Mouse (Mus musculus) ES-E14 (cell line): ENCODE data around the gene Clrn3. TPM values are rescaled to one million over a fixed set of nuclear protein-coding genes. Genes with fewer than 3 reads are reported as not detected.

Experiments used
- DNase-seq: peaks from one replicate; pipeline ENCODE4 v3.0.0-alpha.2; 2013; ENCODE audit warnings: low read depth, low spot score
- H3K27ac ChIP-seq: 2 replicates; pipeline ENCODE4 v1.5.1; 2012; ENCODE audit warnings: low read depth, mild to moderate bottlenecking, low read length, moderate library complexity, mixed read lengths; ENCODE audit not compliant: poor library complexity, insufficient read depth, severe bottlenecking
- H3K36me3 ChIP-seq: 2 replicates; pipeline ENCODE4 v1.6.1; 2012; ENCODE audit warnings: mild to moderate bottlenecking, low read length, moderate library complexity, mixed read lengths; ENCODE audit not compliant: control insufficient read depth, poor library complexity, insufficient read depth, severe bottlenecking
- H3K4me1 ChIP-seq, 2 experiments: fragments of 150-350 bp in 1 of 2; sonication (generic) in 1 of 2; 2 replicates each; pipeline ENCODE4 v1.6.1; 2012; ENCODE audit warnings: low read length in 2 of 2, mild to moderate bottlenecking in 1 of 2, mixed read lengths in 1 of 2; ENCODE audit not compliant: control insufficient read depth in 2 of 2, insufficient read depth in 2 of 2, poor library complexity in 1 of 2
- H3K4me3 ChIP-seq, 2 experiments: fragments of 150-350 bp in 1 of 2; sonication (generic) in 1 of 2; 2 replicates each; pipeline ENCODE4 v1.5.1; 2012; ENCODE audit warnings: low read length in 2 of 2, low read depth in 1 of 2, mild to moderate bottlenecking in 1 of 2, mixed read lengths in 1 of 2; ENCODE audit not compliant: insufficient read depth in 1 of 2, poor library complexity in 1 of 2, severe bottlenecking in 1 of 2
- H3K9ac ChIP-seq: 2 replicates; pipeline ENCODE4 v1.6.1; 2012; ENCODE audit warnings: low read depth, mild to moderate bottlenecking, low read length, mixed read lengths; ENCODE audit not compliant: poor library complexity, insufficient read depth, severe bottlenecking
- H3K9me3 ChIP-seq: fragments of 150-350 bp; sonication (generic); 2 replicates; pipeline ENCODE4 v1.6.1; 2012; ENCODE audit warnings: low read depth, mild to moderate bottlenecking, low read length; ENCODE audit not compliant: control insufficient read depth, insufficient read depth
- CHD2 ChIP-seq: IDR thresholded peaks from 2 replicates; pipeline ENCODE4 v1.6.1; 2014; ENCODE audit warnings: mild to moderate bottlenecking, low read depth, low read length, inconsistent platforms
- HCFC1 ChIP-seq: IDR thresholded peaks from 2 replicates; pipeline ENCODE4 v1.6.1; 2012; ENCODE audit warnings: low read length, inconsistent platforms, borderline replicate concordance; ENCODE audit not compliant: insufficient read depth
- MAFK ChIP-seq: IDR thresholded peaks from 2 replicates; pipeline ENCODE4 v1.6.1; 2014; ENCODE audit warnings: mild to moderate bottlenecking, low read depth, low read length, inconsistent platforms; ENCODE audit not compliant: insufficient read depth
- ZC3H11A ChIP-seq: IDR thresholded peaks from 2 replicates; pipeline ENCODE4 v1.6.1; 2012; ENCODE audit warnings: low read depth, mild to moderate bottlenecking, inconsistent platforms, low read length, borderline replicate concordance
- ZNF384 ChIP-seq: IDR thresholded peaks from 2 replicates; pipeline ENCODE4 v1.6.1; 2012; ENCODE audit warnings: low read depth, low read length, inconsistent platforms
- in situ Hi-C, 2 experiments: fragments of 600-800 bp; cut with MboI; formaldehyde crosslinking; loops; one replicate each; pipeline ENCODE4 v1.15.1; 2025; ENCODE audit warnings: low sequenced_read_pairs in 2 of 2, inconsistent platforms in 1 of 2; ENCODE audit not compliant: unreplicated experiment in 2 of 2
- total RNA-seq: library from RNA; depleted of rRNA; stranded (reverse); fragments of 300-350 nt; gene quantifications from 2 replicates; pipeline ENCODE4 v1.2.3, GENCODE M21; 2012

Clrn3 gene
- total RNA-seq, 1 experiment, result not detected

DNA sequence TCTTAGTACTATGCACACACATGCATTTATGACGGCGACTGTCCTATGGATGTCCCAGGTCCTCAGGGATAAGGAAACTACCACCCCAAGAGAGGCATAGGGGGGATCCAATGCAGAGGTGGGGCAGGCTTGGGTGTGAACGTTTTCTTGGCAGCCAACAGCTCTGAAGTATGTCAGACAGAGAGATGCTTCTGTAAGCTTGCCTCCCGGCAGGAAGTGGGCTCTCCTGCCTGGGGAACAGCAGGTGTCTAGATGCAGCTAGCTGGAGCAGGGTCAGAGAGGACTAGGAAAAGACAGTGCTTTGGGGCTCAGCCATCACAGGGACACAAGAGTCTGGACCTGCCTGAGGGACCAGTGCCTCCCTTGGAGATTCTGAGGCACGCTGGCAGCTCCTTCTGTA, 18.1 kb upstream of the Clrn3 start:
- no peaks in the 10 kb centered on the region for H3K9me3 ChIP-seq
- no peaks in the 10 kb centered on the region for H3K36me3 ChIP-seq
- no peak overlapping the region for H3K27ac ChIP-seq
- DNase-seq, result no peak
- no peak overlapping the region for H3K4me3 ChIP-seq
- no peaks in the 10 kb centered on the region for H3K4me1 ChIP-seq
- no peak overlapping the region for H3K9ac ChIP-seq
- in situ Hi-C loops, result no loop called here
- TF ChIP-seq ZC3H11A, result no peak
- no peak for TF ChIP-seq MAFK
- no peak for TF ChIP-seq HCFC1
- no peak for TF ChIP-seq CHD2
- no peak for TF ChIP-seq ZNF384

DNA sequence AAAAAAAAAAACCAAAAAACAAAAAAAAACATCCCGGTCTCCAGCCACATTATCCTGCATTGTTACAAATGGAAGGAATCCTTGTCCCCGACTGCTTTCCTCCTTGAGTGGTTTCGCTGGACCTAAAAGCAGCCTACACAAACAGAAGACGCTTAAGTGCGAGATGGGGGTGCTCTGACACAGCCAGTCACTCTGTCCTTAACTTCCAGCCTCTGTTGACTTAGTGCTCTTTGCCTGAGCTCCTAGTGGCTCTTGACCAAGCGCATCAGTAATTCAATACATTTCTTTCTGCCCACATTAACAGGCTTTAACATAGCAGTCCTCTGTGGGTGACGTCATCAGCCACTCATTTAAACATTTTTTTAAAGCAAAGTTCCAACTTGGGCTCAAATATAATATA, 17.5 kb upstream of the Clrn3 start:
- Histone ChIP-seq H3K9me3 (no peaks in the 10 kb centered on the region), H3K36me3 (no peaks in the 10 kb centered on the region), H3K4me3 (no peak overlapping the region), H3K9ac (no peak overlapping the region), H3K27ac (no peak overlapping the region), H3K4me1 (no peaks in the 10 kb centered on the region)
- DNase-seq, result no peak
- no peak for TF ChIP-seq CHD2
- TF ChIP-seq HCFC1, result no peak
- no peak for TF ChIP-seq ZC3H11A
- TF ChIP-seq ZNF384, result no peak
- in situ Hi-C loops, result no loop called here

DNA sequence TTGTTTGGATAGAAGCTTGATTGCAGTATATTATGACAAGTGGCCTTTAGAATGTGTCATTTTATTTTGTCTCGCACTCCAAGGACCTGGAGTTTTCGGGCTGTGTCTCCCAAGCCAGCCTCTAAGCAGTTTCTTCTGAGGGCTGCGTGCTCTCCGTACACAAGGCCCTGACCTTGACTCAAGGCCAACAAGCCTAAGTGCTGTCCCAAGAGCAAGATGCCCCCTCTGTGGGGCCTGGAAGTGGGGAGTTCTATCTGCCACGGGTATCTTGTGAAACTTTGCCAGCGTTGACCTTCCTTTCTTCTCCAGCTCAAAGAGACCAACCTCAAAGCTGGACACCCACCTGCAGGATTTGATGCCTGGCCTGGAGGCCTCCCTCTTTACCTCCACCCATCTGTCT, 15.9 kb upstream of the Clrn3 start:
- TF ChIP-seq MAFK (no peak), CHD2 (no peak), ZC3H11A (no peak), HCFC1 (no peak), ZNF384 (no peak)
- Histone ChIP-seq H3K4me3 (no peak overlapping the region), H3K9me3 (no peaks in the 10 kb centered on the region), H3K36me3 (no peaks in the 10 kb centered on the region), H3K9ac (no peak overlapping the region), H3K4me1 (no peaks in the 10 kb centered on the region), H3K27ac (no peak overlapping the region)
- no peak for DNase-seq
- in situ Hi-C loops, result no loop called here

DNA sequence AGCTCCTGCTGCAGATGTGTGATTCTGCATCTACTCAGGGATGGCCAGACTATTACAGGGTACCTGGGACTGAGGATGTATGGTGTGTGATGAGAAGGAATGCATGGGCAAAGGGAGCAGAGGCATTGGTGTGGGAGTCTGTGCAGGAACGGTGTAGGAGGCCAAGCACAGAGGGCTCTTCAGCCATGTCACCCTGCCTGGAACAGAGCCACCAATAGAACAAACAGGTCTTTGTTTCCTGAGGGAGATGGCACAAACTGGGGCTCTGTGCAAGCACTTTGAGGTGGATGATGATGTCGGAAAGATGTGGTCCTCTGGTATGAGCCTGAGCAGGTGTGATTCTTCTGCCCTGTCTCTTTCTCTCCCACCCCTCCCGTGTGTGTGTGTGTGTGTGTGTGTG, 14.6 kb upstream of the Clrn3 start:
- H3K9me3 ChIP-seq, result no peaks in the 10 kb centered on the region
- H3K4me3 ChIP-seq, result no peak overlapping the region
- H3K9ac ChIP-seq, result no peak overlapping the region
- in situ Hi-C loops, result no loop called here
- no peaks in the 10 kb centered on the region for H3K4me1 ChIP-seq
- H3K36me3 ChIP-seq, result no peaks in the 10 kb centered on the region
- no peak for DNase-seq
- H3K27ac ChIP-seq, result no peak overlapping the region
- TF ChIP-seq CHD2, result no peak
- no peak for TF ChIP-seq ZC3H11A
- no peak for TF ChIP-seq ZNF384

DNA sequence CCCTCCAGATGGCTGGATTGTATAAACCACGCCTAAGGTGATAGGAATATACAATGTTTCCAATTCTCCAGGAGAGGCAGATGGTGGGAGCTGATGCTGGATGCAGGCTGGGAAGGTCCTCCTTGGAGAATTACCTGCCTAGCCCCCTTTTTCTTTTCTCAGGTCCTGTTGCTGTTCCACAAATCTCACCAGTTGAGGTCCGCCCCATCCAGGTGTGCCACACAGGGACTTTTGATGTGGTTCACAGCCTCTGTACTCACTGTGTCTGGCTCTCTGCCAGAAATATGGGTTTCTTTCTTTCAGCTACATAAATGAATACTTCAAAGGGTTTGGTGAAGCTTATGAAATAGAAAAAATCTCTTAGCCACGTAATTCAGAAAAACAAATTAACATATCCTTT, 13.8 kb upstream of the Clrn3 start:
- no peak for DNase-seq
- no peak overlapping the region for H3K27ac ChIP-seq
- H3K4me1 ChIP-seq, result no peaks in the 10 kb centered on the region
- TF ChIP-seq ZC3H11A (no peak), CHD2 (no peak), HCFC1 (no peak), ZNF384 (no peak), MAFK (no peak)
- H3K36me3 ChIP-seq, result no peaks in the 10 kb centered on the region
- in situ Hi-C loops, result no loop called here
- H3K9ac ChIP-seq, result no peak overlapping the region
- H3K4me3 ChIP-seq, result no peak overlapping the region
- no peaks in the 10 kb centered on the region for H3K9me3 ChIP-seq
